Mouse (Mus musculus): ENCODE results near the gene Mug2.
"Not testable (repeated sequence)": the region's sequence is repeated elsewhere in the genome, so short reads cannot be mapped to it uniquely, and the experiment has no call there.

Gene Mug2

GRCm38 (mm10) chr6:122006461-122006860 lies at the start of gene Mug2:
Gene Mug2 (plus strand): TSS chr6:122006761.
- in situ Hi-C loops (cut with MseI, MboI): not testable (repeated sequence)

- in situ Hi-C loops (cut with MseI, MboI): not testable (repeated sequence)
These were observed 48.7 kb upstream of the Mug2 start for GRCm38 (mm10) chr6:121957803-121958349.

- in situ Hi-C loops (cut with MseI, MboI): no loop called here
These were observed 30.9 kb upstream of the Mug2 start for GRCm38 (mm10) chr6:121975701-121976100.

- in situ Hi-C loops (cut with MseI, MboI): loop anchor here in 1 of 2 experiments (25.0 kb wide), 1 partner anchor 336 kb away; no protein-coding TSS in a partner anchor
These were observed 94.3 kb downstream of the Mug2 start for GRCm38 (mm10) chr6:122100904-122101303.

GRCm38 (mm10) chr6:122101671-122102070 lies 95.1 kb downstream of the Mug2 start:
- in situ Hi-C loops (cut with MseI, MboI): loop anchor here in 1 of 2 experiments (25.0 kb wide), 1 partner anchor 336 kb away; no protein-coding TSS in a partner anchor

GRCm38 (mm10) chr6:122116963-122117362 lies 110.4 kb downstream of the Mug2 start:
- in situ Hi-C loops (cut with MseI, MboI): loop anchor here in 1 of 2 experiments (25.0 kb wide), 1 partner anchor 320 kb away; no protein-coding TSS in a partner anchor

- in situ Hi-C loops (cut with MseI, MboI): no loop called here
These were observed 123.0 kb downstream of the Mug2 start for GRCm38 (mm10) chr6:122129521-122129920.
